Mouse (Mus musculus) WW6 (cell line): ENCODE measurements around the gene Rfx1.

Experiments used
- DNase-seq: peaks from one replicate; pipeline ENCODE4 v3.0.0-alpha.2; 2013; ENCODE audit warnings: low read depth, low spot score

Gene Rfx1

GRCm38 (mm10) chr8:84060245-84060644, 6.4 kb upstream of the Rfx1 start:
- DNase-seq, result no peak

GRCm38 (mm10) chr8:84063861-84064610, 2.6 kb upstream of the Rfx1 start:
- DNase-seq, result no peak

- DNase-seq, result no peak
Observed at GRCm38 (mm10) chr8:84065037-84065436, 1.6 kb upstream of the Rfx1 start, which contains the start of gene Gm10643. Gene Gm10643 (minus strand): TSS chr8:84065137.

GRCm38 (mm10) chr8:84065457-84066072, 1.1 kb upstream of the Rfx1 start:
- no peak for DNase-seq

- DNase-seq, result peak; percentile 77
Observed at GRCm38 (mm10) chr8:84067047-84067573, 476 bp downstream of the Rfx1 start.

GRCm38 (mm10) chr8:84067911-84068310, 1.3 kb downstream of the Rfx1 start:
- no peak for DNase-seq

- DNase-seq, result no peak
Observed at GRCm38 (mm10) chr8:84068316-84069035, 1.8 kb downstream of the Rfx1 start.

GRCm38 (mm10) chr8:84069169-84069568, 2.5 kb downstream of the Rfx1 start:
- no peak for DNase-seq

GRCm38 (mm10) chr8:84069750-84070149, 3.1 kb downstream of the Rfx1 start:
- no peak for DNase-seq

- DNase-seq, result no peak
Observed at GRCm38 (mm10) chr8:84070241-84070640, 3.6 kb downstream of the Rfx1 start.

GRCm38 (mm10) chr8:84070667-84071066, 4.0 kb downstream of the Rfx1 start:
- DNase-seq, result no peak

GRCm38 (mm10) chr8:84071921-84072320, 5.3 kb downstream of the Rfx1 start:
- no peak for DNase-seq

- no peak for DNase-seq
Observed at GRCm38 (mm10) chr8:84072321-84072720, 5.7 kb downstream of the Rfx1 start.

GRCm38 (mm10) chr8:84073230-84073976, 6.8 kb downstream of the Rfx1 start:
- DNase-seq, result no peak

- no peak for DNase-seq
Observed at GRCm38 (mm10) chr8:84076412-84076811, 9.8 kb downstream of the Rfx1 start.

- no peak for DNase-seq
Observed at GRCm38 (mm10) chr8:84076849-84077248, 10.2 kb downstream of the Rfx1 start.

GRCm38 (mm10) chr8:84079206-84079605, 12.6 kb downstream of the Rfx1 start:
- no peak for DNase-seq

- DNase-seq, result no peak
Observed at GRCm38 (mm10) chr8:84083829-84084241, 17.2 kb downstream of the Rfx1 start.

GRCm38 (mm10) chr8:84084341-84085115, 17.9 kb downstream of the Rfx1 start:
- DNase-seq, result no peak

- no peak for DNase-seq
Observed at GRCm38 (mm10) chr8:84087156-84087555, 20.5 kb downstream of the Rfx1 start.

- no peak for DNase-seq
Observed at GRCm38 (mm10) chr8:84087821-84088220, 21.2 kb downstream of the Rfx1 start.
